Mouse (Mus musculus) heart, adult 2 months (tissue): Measurements from ENCODE around the gene Map4k2. TPM values are rescaled to one million over a fixed set of nuclear protein-coding genes. Genes with fewer than 3 reads are reported as not detected.
A peak's percentile ranks its signal among the peaks of the same experiment; 100 is the strongest.

Source experiments
- DNase-seq, 2 experiments: peaks; one replicate each; pipeline ENCODE4 v3.0.0; 2021
- H3K27ac ChIP-seq: fragments of 200-600 bp; 2 replicates; pipeline ENCODE4 v1.8.1; 2022
- H3K27me3 ChIP-seq: fragments of 200-500 bp; 2 replicates; pipeline ENCODE4 v1.6.1; 2012; ENCODE audit warnings: mild to moderate bottlenecking, low read length, inconsistent platforms, mixed read lengths; ENCODE audit not compliant: control insufficient read depth, insufficient read depth
- H3K36me3 ChIP-seq: fragments of 200-500 bp; 2 replicates; pipeline ENCODE4 v1.6.1; 2012; ENCODE audit warnings: low read length, inconsistent platforms; ENCODE audit not compliant: control insufficient read depth, insufficient read depth
- H3K4me1 ChIP-seq: fragments of 200-500 bp; 2 replicates; pipeline ENCODE4 v1.6.1; 2011; ENCODE audit warnings: low read length; ENCODE audit not compliant: control insufficient read depth, insufficient read depth
- H3K4me3 ChIP-seq: fragments of 200-600 bp; 2 replicates; pipeline ENCODE4 v1.8.1; 2022
- H3K79me2 ChIP-seq: fragments of 200-500 bp; replicated peaks from 2 replicates; pipeline ENCODE4 v1.6.1; 2012; ENCODE audit warnings: mild to moderate bottlenecking, inconsistent platforms, low read length, moderate library complexity, mixed read lengths; ENCODE audit not compliant: control insufficient read depth, insufficient read depth
- H3K9ac ChIP-seq: fragments of 200-500 bp; 2 replicates; pipeline ENCODE4 v1.6.1; 2012; ENCODE audit warnings: low read depth, mild to moderate bottlenecking, control low read depth, inconsistent platforms, low read length, mixed read lengths
- CTCF ChIP-seq: fragments of 200-600 bp; IDR thresholded peaks from 2 replicates; pipeline ENCODE4 v1.8.1; 2022; ENCODE audit warnings: antibody characterized with exemption, mild to moderate bottlenecking, moderate library complexity
- EP300 ChIP-seq: fragments of 200-500 bp; IDR thresholded peaks from 2 replicates; pipeline ENCODE4 v1.6.1; 2011; ENCODE audit warnings: low read depth, low read length, control low read depth; ENCODE audit not compliant: insufficient read depth
- POLR2A ChIP-seq: fragments of 200-500 bp; IDR thresholded peaks from 2 replicates; pipeline ENCODE4 v1.6.1; 2011; ENCODE audit warnings: mild to moderate bottlenecking, low read depth, low read length, control low read depth; ENCODE audit not compliant: insufficient read depth
- WGBS: fragments of 180-500 bp; shearing (Covaris S2); methylation state at CpG from one replicate; pipeline ENCODE4 v1.1.7; 2018; 5-methylcytosine and 5-hydroxymethylcytosine counted together
- intact Hi-C: fragments of 180-260 bp; cut with DNase I; formaldehyde crosslinking; loops from one replicate; pipeline ENCODE4 v1.15.1; 2025
- polyA plus RNA-seq: library from polyadenylated mRNA; depleted of rRNA; stranded (reverse); fragments of >200 nt; gene quantifications from 2 replicates; pipeline ENCODE4 v1.2.3, GENCODE M21; 2012
- total RNA-seq, 2 experiments: library from RNA; stranded (reverse); gene quantifications; 2 replicates each; pipeline ENCODE4 v1.2.3; 2021

The Map4k2 gene
- total and polyA plus RNA-seq, 3 experiments: 36.1 to 88.9 (median 38.4) TPM

- no peaks in the 10 kb centered on the region; the same call in none of the 2 replicates for H3K79me2 ChIP-seq
- H3K9ac ChIP-seq: peak overlapping the region; percentile 11; the same call in 1 of the 2 replicates
- intact Hi-C loops: no loop called here
- WGBS: 42% methylated on average over 4 of the region's 4 CpGs
- H3K27ac ChIP-seq: peak overlapping the region; percentile 97
- peaks cover 60% of the 10 kb centered on the region for H3K4me1 ChIP-seq
- H3K27me3 ChIP-seq: no peaks in the 10 kb centered on the region
- TF ChIP-seq CTCF (no peak), EP300 (no peak), POLR2A (no peak)
- DNase-seq: peak in 1 of 2 experiments; percentile 27
- H3K4me3 ChIP-seq: no peak overlapping the region
- H3K36me3 ChIP-seq: peaks cover 47% of the 10 kb centered on the region
These were observed 41.9 kb upstream of the Map4k2 start for GRCm38 (mm10) chr19:6299003-6299402.

DNA sequence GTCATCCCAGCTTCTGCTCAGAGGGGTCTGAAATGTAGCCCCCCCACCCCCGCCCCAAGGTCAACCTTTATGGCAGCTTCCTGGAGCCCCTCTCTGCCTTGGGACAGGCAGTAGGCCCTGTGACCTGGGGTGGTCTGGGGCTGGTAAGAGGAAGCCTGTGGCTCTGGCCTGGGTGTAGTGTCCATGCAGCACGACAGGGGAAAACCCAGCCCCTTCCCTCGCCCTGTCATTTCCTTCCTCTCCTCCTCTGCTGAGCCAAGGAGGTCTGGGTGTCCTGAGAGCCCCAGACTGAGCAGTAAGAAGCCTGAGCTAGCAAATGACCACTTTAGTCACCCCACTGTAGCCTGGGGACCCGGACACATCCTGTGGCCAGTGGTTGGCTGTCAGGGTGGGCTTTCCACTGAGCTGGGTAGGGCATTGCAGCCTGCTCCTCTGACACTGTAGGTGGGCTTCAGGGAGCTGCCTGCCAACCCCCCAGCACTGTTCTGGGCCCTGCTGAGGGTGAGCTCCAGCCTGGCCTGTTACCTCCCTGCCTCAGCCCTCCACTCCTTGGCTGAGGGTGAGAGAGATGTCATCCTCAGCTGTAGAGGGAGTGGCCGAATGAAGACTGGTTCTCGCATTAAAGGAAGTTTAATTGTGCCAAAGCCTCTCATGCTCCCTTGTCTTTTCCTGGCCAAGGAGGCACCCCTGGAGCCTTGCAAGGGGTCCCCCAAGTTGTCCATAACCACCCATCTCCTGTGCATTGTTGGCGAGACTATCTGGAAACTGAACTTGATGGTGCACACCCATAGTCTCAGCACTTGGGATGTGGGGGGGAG is 41.3 kb upstream of the Map4k2 start:
- Histone ChIP-seq H3K79me2 (no peaks in the 10 kb centered on the region; the same call in 1 of the 2 replicates), H3K36me3 (peaks cover 47% of the 10 kb centered on the region), H3K4me1 (peaks cover 61% of the 10 kb centered on the region), H3K4me3 (no peak overlapping the region), H3K9ac (peak overlapping the region; percentile 63), H3K27ac (peak overlapping the region; percentile 97), H3K27me3 (no peaks in the 10 kb centered on the region)
- WGBS: 46% methylated on average over 7 of the region's 7 CpGs
- intact Hi-C loops: loop anchor here (1.0 kb wide), 1 partner anchor 11 kb away; no protein-coding TSS in a partner anchor
- TF ChIP-seq POLR2A: 0 out of 2 replicates have a peak, but pooled peaks have one; percentile 51
- TF ChIP-seq EP300: peak; percentile 56; the same call in 1 of the 2 replicates
- TF ChIP-seq CTCF: no peak
- peak; percentile 62 to 71 for DNase-seq

DNA sequence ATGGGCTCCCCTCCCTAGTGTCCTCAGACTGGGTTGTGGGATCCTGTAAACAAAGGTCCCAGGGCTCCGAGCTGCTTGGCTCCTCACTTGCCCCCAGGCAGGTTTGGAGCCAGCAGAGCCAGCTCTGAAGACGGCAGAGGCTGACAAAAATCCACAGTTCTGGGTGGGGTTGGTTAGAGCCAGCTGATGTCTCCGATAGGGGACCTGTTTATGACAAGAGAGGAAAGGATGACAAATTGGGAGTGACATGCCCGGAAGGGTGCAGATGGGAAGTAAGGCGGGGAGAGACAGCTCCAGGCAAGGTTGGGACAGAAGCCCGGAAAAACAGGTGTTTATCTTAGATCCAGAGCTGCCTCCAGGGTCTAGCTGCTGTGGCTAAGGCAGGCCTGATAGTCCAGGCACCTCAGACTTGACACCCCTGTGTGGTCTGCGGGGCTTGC is 40.5 kb upstream of the Map4k2 start:
- peaks cover 41% of the 10 kb centered on the region for H3K36me3 ChIP-seq
- peak; percentile 97 for TF ChIP-seq EP300
- peak; percentile 63 for TF ChIP-seq POLR2A
- no peak for TF ChIP-seq CTCF
- 31% methylated on average over 7 of the region's 7 CpGs for WGBS
- intact Hi-C loops: loop anchor here (1.0 kb wide), 1 partner anchor 12 kb away; no protein-coding TSS in a partner anchor
- no peaks in the 10 kb centered on the region; the same call in 1 of the 2 replicates for H3K79me2 ChIP-seq
- H3K4me3 ChIP-seq: no peak overlapping the region
- peak; percentile 69 to 79 for DNase-seq
- H3K27ac ChIP-seq: peak overlapping the region; percentile 97
- peaks cover 57% of the 10 kb centered on the region for H3K4me1 ChIP-seq
- H3K9ac ChIP-seq: peak overlapping the region; percentile 35; the same call in 1 of the 2 replicates
- no peaks in the 10 kb centered on the region for H3K27me3 ChIP-seq

- H3K27ac ChIP-seq: peak overlapping the region; percentile 97
- H3K36me3 ChIP-seq: peaks cover 27% of the 10 kb centered on the region
- intact Hi-C loops: loop anchor here (1.0 kb wide), 1 partner anchor 26 kb away; the partner anchor contains the start of gene Ehd1
- no peaks in the 10 kb centered on the region for H3K79me2 ChIP-seq
- TF ChIP-seq EP300 (no peak), CTCF (no peak), POLR2A (no peak)
- H3K27me3 ChIP-seq: no peaks in the 10 kb centered on the region
- H3K4me1 ChIP-seq: peaks cover 49% of the 10 kb centered on the region
- H3K4me3 ChIP-seq: no peak overlapping the region
- 81% methylated on average over 5 of the region's 5 CpGs for WGBS
- peak in 1 of 2 experiments; percentile 27 for DNase-seq
- no peak overlapping the region for H3K9ac ChIP-seq
These were observed 38.8 kb upstream of the Map4k2 start for GRCm38 (mm10) chr19:6302114-6302513.

- 0 out of 2 replicates have a peak overlapping the region, but pooled peaks have one; percentile 13 for H3K9ac ChIP-seq
- 22% methylated on average over 4 of the region's 4 CpGs for WGBS
- no peaks in the 10 kb centered on the region for H3K79me2 ChIP-seq
- no peak overlapping the region for H3K4me3 ChIP-seq
- H3K4me1 ChIP-seq: peaks cover 46% of the 10 kb centered on the region
- intact Hi-C loops: loop anchor here (1.0 kb wide), 1 partner anchor 26 kb away; the partner anchor contains the start of gene Ehd1
- H3K27ac ChIP-seq: peak overlapping the region; percentile 97
- H3K36me3 ChIP-seq: peaks cover 26% of the 10 kb centered on the region
- peak; percentile 57; the same call in 1 of the 2 replicates for TF ChIP-seq POLR2A
- peak; percentile 98 for TF ChIP-seq EP300
- TF ChIP-seq CTCF: peak; percentile 39
- H3K27me3 ChIP-seq: no peaks in the 10 kb centered on the region
- DNase-seq: peak; percentile 78 to 84
These were observed 38.4 kb upstream of the Map4k2 start for GRCm38 (mm10) chr19:6302522-6302921.

DNA sequence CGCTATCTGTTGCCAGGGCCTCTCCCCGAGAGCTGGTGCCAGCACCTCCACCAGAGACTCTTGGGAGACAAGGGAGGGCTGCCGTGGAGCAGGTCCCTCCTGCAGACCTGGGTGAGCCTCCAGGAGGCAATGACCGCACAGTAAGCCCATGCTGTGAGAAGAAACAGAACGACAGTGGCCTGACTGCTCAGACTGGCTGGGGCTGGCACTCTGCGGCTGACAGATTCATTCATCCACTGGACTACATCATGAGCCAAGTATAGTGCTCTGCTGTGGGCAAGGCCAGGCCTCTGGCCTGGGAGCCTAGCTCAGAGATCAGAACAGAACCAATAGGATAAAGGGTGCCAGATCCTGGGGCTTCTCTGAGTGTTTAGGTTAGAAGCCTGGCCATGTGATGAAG is 37.1 kb upstream of the Map4k2 start:
- H3K36me3 ChIP-seq: peaks cover 17% of the 10 kb centered on the region
- 55% methylated on average over 6 of the region's 6 CpGs for WGBS
- peaks cover 38% of the 10 kb centered on the region for H3K4me1 ChIP-seq
- intact Hi-C loops: loop anchor here (1.0 kb wide), 1 partner anchor 36 kb away; no protein-coding TSS in a partner anchor
- no peaks in the 10 kb centered on the region for H3K79me2 ChIP-seq
- TF ChIP-seq POLR2A (no peak), EP300 (no peak), CTCF (no peak)
- no peak overlapping the region for H3K4me3 ChIP-seq
- no peaks in the 10 kb centered on the region for H3K27me3 ChIP-seq
- no peak overlapping the region; the same call in 1 of the 2 replicates for H3K9ac ChIP-seq
- peak in 1 of 2 experiments; percentile 52 for DNase-seq
- H3K27ac ChIP-seq: peak overlapping the region; percentile 97
